Mouse (Mus musculus) lung, postnatal 0 days (tissue): ENCODE data around the gene Aim2.

ENCODE experiments used
- CTCF ChIP-seq: IDR thresholded peaks from 2 replicates; pipeline ENCODE4 v1.5.1; 2016; ENCODE audit warnings: antibody characterized with exemption, mild to moderate bottlenecking
- EP300 ChIP-seq: IDR thresholded peaks from 2 replicates; pipeline ENCODE4 v1.6.1; 2016; ENCODE audit warnings: antibody characterized with exemption, mild to moderate bottlenecking, control low read depth

DNA sequence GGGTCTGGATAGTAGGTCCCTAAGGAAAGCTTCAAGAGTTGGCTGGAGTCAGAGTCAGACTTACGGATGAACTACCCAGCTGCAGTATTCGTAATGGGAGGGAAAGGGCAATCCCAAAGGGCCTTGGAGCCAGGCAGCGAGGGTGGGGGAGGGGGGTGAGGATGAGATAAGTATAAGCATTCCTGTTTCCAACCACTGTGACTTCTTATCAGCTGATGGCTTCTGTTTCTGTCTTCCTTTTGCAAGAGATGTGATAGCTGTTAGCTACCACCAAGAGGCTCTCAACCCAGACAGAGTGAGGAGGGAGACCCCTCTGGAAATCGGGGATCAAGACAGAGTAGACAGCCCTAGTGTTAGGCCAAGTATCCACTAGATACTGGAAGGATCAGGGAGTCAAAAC, 21.5 kb upstream of the Aim2 start:
- TF ChIP-seq EP300 (no peak), CTCF (no peak)
